Mouse (Mus musculus): ENCODE measurements around the gene Fndc5.

Gene Fndc5

GRCm38 (mm10) chr4:129136579-129137391, at the start of gene Fndc5:
Gene Fndc5 (plus strand): TSS chr4:129136999.
- DNase-seq (ENCODE audit: low read depth) = no peak

DNA sequence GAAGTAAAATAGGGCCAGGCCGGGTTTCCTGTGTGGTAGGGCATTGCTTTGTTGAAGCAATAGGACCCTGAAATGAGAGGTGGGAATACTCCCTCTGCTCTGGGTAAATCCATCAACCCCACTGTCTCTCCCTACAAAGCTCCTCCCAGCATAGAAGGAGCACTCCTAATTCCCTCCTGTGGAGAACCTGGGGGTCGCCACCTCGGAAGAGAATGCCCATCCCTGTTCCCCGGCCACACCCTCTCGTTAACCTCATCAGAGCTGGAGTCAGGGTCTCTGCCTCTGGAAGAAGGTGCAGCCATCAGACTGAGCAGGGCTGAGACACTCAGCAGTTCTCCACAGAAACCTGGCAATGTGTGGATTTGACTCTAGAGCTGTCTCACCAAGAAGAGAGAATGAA, 48.9 kb upstream of the Fndc5 start:
- no peak for DNase-seq (ENCODE audit: low read depth)

DNA sequence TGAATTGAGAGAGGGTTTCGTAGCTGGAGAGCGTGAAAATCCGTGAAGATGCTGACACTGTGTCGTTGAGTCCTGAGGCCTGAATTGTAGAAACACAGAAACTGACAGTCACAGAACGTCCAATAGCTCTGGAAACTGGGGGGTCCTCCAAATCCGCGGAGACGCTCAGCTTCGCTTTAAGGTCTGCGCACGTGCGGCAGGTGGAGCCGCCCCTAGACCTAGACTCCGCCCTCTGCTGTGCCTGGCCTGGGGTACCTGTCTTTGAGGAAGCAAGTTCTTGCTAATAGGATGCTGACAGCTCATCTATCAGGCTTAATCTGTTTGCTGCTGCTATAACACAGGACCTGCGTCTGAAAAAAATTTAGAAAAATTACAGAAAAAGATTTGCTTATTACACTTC, 41.5 kb upstream of the Fndc5 start:
- DNase-seq (ENCODE audit: low read depth) = no peak

- DNase-seq (ENCODE audit: low read depth) = no peak
Observed at GRCm38 (mm10) chr4:129097006-129097405, 39.8 kb upstream of the Fndc5 start.

DNA sequence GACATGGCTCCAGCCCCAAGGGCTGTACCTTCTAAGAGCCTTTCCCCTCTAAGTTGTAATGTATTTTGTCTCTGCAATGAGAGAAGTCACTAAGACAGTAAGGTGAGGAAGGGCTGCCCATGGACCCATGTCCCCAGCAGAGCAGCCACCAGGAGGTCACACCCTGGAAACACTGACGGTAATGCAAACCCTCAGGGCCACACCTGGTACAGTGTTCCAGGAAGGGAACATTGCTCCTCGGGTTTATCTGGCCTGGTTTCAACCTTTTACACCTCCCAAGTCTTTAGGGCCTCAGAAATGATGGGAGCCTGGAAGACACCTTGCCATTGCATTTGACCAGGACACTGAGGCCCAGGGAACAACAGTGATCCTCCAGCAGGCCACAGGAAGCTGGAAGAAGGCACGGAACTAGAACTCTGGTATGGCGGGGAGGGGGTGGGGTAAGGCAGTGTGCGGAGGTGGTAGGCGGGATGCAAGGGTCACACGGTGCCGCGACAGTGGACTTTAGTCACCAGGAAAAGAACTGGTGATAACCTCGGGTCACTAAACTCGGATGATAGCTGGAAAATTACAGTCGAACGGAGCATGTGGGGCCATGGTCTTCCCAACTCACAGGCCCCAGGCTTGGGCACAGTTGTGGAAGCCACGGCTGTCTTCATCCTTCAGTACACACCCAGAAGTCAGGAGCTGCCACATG, 34.5 kb upstream of the Fndc5 start:
- no peak for DNase-seq (ENCODE audit: low read depth)

- DNase-seq (ENCODE audit: low read depth) = no peak
Observed at GRCm38 (mm10) chr4:129105356-129105755, 31.4 kb upstream of the Fndc5 start, which contains the start of gene Tmem54. Gene Tmem54 (plus strand): TSS chr4:129105548.

DNA sequence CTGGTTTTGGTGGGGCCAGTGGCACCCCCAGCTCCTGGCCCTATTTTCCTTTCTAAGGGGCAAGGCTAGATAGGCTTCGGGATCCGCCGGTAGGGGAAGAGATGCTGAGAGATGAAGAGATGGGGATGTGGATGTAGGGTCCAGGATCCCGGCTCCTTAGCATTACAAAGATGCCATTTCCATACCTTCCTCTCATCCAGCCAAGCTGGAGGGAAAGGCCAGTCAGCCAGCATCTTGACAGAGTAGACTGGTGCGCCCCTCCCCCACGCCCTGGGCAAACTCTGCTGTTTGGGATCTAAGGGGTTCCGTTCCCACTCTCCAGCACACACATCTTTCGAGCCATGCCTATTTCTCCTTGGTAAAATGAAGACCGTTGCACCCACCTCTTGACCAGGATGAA, 30.7 kb upstream of the Fndc5 start:
- no peak for DNase-seq (ENCODE audit: low read depth)

DNA sequence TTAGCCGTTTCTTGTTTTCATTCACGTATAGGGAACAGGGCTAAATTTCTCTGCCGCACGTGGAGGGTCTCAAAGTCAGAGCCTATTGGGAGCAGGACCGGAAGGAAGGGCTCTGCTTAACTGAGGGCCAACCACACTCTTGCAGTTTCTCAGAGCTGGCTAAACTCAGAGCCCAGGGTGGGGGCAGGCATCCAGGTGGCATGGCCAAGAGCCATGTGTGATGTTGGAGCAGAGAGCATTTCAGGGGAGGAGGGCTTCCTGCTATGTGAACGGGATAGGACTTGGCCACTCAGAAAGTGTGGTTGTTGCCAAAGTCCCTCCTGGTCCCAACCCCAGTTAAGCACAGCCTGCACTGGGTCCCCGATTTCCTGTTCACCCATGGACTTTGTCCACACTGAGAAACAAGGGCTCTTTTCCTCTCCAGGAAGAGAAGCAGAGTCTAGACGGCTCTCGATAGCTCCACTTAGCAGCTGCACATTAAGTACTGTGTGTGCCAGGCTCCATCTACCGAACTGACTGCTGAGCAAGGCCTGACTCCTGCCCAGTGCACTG, 29.4 kb upstream of the Fndc5 start:
- DNase-seq (ENCODE audit: low read depth) = no peak

DNA sequence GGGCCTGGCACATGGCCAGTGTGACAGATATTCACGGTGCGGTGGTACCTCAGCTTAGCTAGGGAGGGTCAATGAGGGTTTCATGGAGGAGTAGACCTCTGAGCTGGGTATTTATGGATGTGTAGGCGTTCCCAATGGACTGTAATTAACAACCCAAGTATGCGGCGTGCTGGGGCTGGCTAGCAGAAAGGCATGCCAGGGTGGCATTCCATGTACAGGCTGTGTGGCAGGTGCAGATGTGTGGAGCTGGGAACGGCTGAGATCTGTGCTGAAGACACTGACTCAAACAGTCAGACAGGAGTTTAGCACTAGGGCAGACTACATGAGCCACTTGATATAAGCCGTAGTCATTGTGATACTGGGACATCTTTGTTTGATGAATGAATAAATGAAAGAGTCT, 28.2 kb upstream of the Fndc5 start:
- DNase-seq (ENCODE audit: low read depth) = no peak

DNA sequence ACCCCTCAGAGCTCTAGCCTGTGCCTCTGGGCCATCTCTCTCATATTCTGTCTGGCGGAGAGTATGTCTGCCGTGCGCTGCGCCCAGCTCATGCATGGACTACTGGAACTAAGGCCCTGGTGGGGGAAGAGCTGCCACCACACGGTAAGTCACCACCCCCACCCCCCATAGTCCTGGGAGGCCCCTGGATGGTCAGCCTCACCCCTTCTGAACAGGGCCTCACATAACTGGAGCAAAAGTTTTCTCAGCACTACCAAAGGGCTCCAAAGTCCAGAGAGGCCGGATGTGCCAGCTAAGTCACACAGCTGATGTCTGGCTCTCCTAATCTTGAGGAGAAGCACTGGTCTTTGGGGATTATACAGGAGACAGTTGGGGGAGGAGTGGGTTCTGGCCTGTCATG, 26.0 kb upstream of the Fndc5 start:
- no peak for DNase-seq (ENCODE audit: low read depth)

GRCm38 (mm10) chr4:129111350-129111749, 25.4 kb upstream of the Fndc5 start:
- DNase-seq (ENCODE audit: low read depth) = no peak

DNA sequence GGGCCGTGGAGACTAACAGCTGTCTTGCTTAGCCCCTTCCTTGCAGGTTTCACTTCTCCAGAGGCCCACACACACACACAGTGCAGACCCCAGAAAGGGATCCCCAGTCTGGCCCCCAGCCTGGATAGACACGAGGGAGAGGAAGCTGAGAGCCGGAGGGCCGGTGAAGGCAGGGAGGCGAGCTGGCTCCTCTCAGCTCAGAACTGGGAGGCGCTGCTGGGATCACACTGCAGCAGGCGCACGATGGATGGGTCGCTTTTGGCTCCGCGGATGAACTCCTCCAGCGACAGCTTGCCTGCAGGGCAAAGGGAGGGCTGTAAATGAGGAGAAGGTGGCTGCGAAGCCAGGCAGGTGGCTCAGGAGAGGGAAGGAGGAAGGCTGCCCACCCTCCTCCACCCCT, 24.6 kb upstream of the Fndc5 start:
- DNase-seq (ENCODE audit: low read depth) = no peak

DNA sequence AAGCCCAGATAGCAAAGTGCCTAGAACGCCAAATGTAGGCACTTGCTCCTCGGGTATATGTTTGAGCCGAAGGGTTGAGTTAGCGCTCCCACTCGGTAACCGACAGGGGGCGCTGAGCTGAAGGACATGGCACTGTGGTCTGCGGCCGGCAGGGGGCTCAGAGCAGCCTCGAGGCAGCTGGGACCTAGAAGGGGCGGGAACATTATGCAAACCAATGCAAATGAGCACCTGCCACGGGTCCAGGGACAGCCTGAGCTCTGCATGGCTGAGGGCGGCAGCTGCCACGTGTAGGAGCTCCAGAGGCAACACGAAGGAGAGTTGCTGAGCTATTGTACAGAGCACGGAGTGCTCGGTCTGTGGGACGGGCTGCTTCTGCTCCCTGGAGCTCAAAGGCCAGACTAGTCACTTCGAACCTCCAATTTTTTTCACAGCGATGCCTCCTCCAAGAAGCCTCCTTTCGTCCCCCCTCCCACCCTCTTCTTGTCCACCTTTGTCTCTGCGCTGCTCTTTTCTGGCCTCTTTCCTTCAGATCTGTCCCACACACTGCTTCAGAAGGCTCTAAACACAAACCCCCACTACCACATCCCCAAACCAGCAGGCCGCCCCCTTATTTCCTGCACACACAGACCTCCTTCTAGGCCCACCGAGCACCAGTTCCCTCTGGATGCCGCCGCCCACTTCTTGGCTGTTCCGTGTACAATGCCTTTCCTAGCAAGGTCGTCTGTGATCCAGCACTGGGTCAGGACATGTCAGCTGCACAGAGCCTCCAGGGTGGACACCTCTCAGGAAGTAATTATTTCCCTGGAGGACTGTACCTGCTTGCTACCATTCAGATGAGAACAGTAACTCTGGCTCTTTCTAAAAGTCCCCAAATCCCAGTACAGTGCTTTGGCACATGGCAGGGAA, 23.5 kb upstream of the Fndc5 start:
- DNase-seq (ENCODE audit: low read depth) = peak; percentile 66

- no peak for DNase-seq (ENCODE audit: low read depth)
Observed at GRCm38 (mm10) chr4:129116703-129117102, 20.1 kb upstream of the Fndc5 start.

DNA sequence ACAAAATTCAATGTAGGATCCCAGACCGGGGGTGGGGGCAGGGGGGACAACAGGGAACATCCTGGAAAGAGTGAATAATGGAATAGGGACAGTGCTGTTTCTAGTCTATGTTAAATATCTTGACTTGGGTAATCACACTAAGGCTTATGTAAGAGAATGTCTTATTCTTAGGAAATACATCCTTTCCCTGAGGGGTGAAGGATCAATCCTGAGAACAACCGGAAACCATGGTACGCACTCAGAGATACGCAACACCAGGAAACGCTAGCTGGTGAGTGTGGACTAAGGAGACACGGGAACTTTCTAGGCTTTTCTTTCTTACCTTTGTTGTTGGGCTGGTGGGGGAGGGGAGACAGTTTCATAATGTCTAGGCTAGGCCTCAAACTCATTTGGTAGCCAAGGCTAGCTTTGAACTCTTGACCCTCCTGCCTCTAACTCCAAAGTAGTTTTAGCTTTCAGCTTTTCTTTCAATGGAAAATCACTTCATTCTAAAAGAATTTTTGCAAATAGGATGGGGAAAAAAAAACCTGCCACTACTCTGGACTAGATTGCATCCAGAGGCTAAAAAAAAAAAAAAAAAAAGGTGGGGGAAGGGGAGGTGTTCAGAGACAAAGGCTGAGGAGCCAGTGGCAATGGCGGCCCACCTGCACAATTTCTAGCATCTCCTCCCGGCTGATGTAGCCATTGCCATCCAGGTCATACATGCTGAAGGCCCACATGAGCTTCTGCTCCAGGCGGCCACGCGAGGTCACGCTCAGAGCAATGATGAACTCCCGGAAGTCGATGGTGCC, 18.9 kb upstream of the Fndc5 start:
- DNase-seq (ENCODE audit: low read depth) = no peak

GRCm38 (mm10) chr4:129119708-129120107, 17.1 kb upstream of the Fndc5 start:
- no peak for DNase-seq (ENCODE audit: low read depth)

DNA sequence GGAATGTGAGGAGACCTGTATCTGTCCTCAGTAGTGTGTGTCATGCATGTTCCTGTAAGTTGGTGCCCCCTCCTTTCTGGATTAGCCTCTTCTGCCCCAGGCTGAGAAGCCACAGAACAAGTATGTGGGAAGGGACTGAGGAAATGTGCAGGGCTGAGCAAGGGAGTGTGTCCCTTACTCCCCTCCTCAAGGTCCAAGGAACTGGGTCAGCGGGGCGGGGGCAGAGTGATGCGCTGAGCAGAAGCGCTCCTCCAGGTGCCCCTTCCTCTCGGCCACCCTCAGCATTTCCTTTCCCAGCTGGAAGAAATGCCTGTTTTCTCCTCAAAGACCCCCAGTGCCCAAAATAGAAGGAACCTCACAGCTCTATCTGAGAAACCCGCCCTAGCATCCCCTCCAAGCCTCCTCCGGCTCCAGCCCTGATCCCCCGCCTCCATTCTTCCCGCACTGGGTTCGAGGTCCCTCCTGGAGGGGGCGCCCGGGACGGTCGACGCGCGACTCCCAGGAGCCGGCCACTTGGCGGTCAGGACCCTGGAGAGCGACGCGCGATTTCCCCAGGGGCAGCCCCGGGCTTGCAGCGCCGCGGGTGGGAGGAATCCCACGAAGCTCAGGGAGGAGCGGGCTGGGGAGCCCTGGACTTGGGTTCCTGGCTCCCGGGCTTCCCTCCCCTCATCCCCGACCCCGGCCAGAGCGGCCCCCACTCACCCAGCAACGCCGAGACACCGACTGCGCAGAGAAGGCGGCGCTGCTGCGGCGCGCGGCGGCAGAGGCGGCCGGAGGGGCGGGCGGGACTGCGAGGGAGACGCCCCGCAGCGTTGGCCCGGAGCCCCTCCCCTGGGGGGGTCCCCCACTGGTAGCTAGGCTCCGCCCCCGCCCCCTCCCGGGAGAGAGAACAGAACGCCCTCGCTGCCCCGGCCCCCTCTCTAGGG, 16.0 kb upstream of the Fndc5 start:
- peak; percentile 56 for DNase-seq (ENCODE audit: low read depth)

DNA sequence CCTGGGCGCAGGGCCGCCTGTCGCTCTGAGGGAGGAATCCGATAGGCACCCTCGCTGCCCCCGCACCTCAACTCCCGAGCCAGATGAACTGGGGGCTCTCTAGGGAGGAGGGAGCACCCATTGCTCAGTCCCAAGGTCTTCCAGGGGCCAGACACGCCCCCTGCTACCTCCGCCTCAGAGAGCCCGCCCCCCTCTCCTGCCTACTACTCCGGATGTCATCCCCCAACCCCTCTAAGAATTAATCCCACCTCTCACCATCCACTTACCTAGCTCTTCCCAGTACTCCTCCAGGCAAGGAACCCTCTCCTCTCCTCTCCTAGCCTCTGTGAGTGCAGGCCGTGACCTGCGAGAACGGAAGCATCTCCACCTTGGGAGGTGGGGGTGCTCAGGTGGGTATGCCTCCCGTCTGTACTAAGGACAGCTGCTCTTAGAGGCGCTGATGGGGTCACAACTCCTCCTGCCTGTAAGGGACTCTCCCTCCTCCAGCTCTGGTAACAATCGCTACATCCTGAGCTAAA, 15.2 kb upstream of the Fndc5 start, which contains the start of gene Hpca:
TSS of gene Hpca (minus strand) at position 468 of the 518 bp plus-strand sequence.
- no peak for DNase-seq (ENCODE audit: low read depth)

DNA sequence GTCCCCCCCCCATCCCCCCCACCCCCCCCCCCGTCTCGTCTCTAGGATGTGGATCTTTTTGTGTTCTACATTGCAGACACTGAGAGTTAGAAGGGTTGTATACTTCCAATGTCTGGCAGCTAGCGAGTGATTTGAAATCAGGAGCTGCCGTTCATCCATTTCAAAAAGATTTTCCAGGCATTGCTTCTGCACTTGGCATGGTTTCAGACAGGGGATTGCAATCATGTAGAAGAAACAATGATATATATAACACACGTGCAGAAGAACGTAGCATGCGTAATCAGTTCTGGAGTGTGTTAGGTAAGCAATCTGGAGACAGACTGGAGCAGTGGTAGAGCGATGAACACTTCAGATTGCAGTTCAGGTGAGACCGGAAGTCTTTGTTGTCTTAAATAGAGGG, 14.7 kb upstream of the Fndc5 start:
- no peak for DNase-seq (ENCODE audit: low read depth)

- DNase-seq (ENCODE audit: low read depth) = no peak
Observed at GRCm38 (mm10) chr4:129122719-129123118, 14.1 kb upstream of the Fndc5 start.
